Mouse (Mus musculus) stomach, postnatal 0 days (tissue): ENCODE measurements around the gene Tubgcp2.

ENCODE experiments used
- CTCF ChIP-seq: IDR thresholded peaks from 2 replicates; pipeline ENCODE4 v1.5.1; 2016; ENCODE audit warnings: antibody characterized with exemption, low read depth, mild to moderate bottlenecking, moderate library complexity
- EP300 ChIP-seq: optimal IDR thresholded peaks from 2 replicates; pipeline ENCODE3; 2016; ENCODE audit warnings: antibody characterized with exemption

DNA sequence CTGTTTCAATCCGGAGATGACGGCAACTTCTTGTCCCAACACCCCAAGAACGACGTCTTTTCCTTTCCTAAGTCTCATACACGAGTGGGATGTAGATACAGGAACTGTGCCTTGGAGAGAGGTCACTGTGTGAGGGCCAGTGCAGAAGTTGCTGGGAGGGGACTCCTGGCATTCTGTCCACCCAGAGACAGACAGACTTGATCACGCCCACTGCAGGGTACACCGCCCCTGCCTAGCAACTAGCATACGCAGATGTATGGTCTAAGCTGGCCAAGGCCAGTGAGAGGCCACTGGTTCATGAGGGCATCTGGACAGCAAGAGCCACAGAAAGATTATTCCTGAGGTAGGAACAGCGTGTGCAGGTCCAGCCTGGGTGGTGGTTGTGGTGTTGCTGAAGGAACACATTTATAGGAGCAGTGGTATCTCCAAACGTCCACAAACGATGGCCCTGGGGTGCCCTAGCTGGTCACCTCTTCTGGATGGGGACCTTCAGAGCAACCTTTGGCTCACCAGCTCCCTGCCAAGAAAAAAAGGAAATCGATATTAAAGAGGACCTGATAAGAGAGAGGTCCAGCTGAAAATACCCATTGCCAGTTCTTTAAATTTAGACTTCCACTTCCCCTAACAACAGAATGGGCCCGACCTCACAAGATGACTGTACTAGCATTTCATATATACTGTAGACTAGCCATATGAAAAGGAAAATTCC, 57.3 kb downstream of the Tubgcp2 start:
- no peak for TF ChIP-seq CTCF
- TF ChIP-seq EP300: no peak
